9 mouse cellular contexts compared by ENCODE assay signal in the genomic region with DNA sequence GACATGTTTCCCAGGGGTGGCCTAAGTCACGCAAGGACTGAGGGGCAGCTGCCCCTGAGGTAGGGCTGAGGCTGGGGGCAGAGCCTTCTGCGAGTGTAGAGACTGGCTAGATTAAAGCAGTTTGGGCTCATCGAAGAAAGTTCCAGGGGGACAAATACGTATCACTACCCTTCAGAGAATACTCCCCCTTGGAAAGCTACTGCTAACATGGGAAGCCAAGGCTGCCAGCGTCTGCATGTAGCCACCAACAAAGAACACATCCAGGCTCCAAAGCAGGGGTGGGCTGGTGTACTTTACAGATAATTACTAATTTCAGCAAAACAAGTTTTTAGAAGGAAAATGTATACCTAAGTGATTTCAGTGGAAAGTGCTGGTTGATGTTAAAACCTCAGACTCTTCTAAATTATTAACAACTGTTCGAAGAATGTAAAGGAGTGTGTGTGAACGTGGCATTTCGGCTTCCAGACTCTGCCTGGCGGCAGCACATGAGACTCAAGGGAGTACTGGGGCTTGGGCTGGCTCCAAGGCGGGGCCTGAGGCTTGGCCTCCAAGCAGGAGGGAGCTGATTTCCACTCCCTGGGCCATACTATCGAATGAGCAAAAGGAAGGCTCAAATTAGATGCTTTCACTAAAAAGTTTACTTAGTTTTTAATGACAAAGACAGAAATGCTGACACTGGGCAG. TPM values are rescaled to one million over a fixed set of nuclear protein-coding genes. Genes with fewer than 3 reads are reported as not detected.
A peak's percentile ranks its signal among the peaks of the same experiment; 100 is the strongest.
DNase-seq lines count a peak whose midpoint lies in the region; ATAC-seq and TF ChIP-seq lines count a peak whose summit lies in the region.
"Had no signal": no experiment of that assay in that cellular context is flagged by ENCODE, and none has a peak within 500 bp of the region (broad histone marks: within the 10 kb centered on the region; RNA-seq: fewer than 3 reads in every experiment).

No protein-coding gene starts in this region.

- peaks cover 32% of the 10 kb centered on the region for H3K36me3 ChIP-seq in embryonic facial prominence, embryonic 13.5 days
- H3K36me3 ChIP-seq in midbrain, embryonic 16.5 days (ENCODE audit: control insufficient read depth, insufficient read depth, low read length): peaks cover 18% of the 10 kb centered on the region

- peak overlapping the region; percentile 51; the same call in 1 of the 2 replicates for H3K9ac ChIP-seq in embryonic facial prominence, embryonic 13.5 days
- no peak overlapping the region for H3K9ac ChIP-seq in midbrain, embryonic 16.5 days (ENCODE audit: low read depth, low read length)

- intact Hi-C loops in left cerebral cortex, adult 2 months (cut with DNase I): no loop called here
- intact Hi-C loops in left cerebral cortex, postnatal 14 days (cut with DNase I): no loop called here
- intact Hi-C loops in heart, postnatal 14 days (cut with DNase I): loop anchor here (5.0 kb wide), 1 partner anchor 176 kb away; no protein-coding TSS in a partner anchor

- H3K9me3 ChIP-seq in embryonic facial prominence, embryonic 13.5 days: no peaks in the 10 kb centered on the region
- H3K9me3 ChIP-seq in midbrain, embryonic 16.5 days (replicated peaks; ENCODE audit: control insufficient read depth, low read length, poor library complexity, severe bottlenecking): no peaks in the 10 kb centered on the region

- H3K27me3 ChIP-seq in embryonic facial prominence, embryonic 13.5 days: no peaks in the 10 kb centered on the region
- no peaks in the 10 kb centered on the region for H3K27me3 ChIP-seq in midbrain, embryonic 16.5 days (ENCODE audit: control insufficient read depth, insufficient read depth, low read depth, low read length)

- H3K4me1 ChIP-seq in embryonic facial prominence, embryonic 13.5 days: peaks cover 29% of the 10 kb centered on the region
- no peaks in the 10 kb centered on the region for H3K4me1 ChIP-seq in midbrain, embryonic 16.5 days (ENCODE audit: control insufficient read depth, insufficient read depth, low read length)

- peak; percentile 86 for ATAC-seq in embryonic facial prominence, embryonic 13.5 days (ENCODE audit: insufficient number of reproducible peaks, insufficient read depth, low FRiP score, low TSS enrichment, low read depth)
- no peak for ATAC-seq in cerebellum, adult (ENCODE audit: insufficient number of reproducible peaks, low FRiP score, low TSS enrichment)
- ATAC-seq in midbrain, embryonic 16.5 days: no peak

- TF ChIP-seq CTCF in left cerebral cortex, adult 2 months (IDR thresholded peaks at IDR 0.05): no peak

- peak overlapping the region; percentile 14; the same call in 1 of the 2 replicates for H3K4me2 ChIP-seq in embryonic facial prominence, embryonic 13.5 days
- no peak overlapping the region for H3K4me2 ChIP-seq in midbrain, embryonic 16.5 days (ENCODE audit: low read length)

- 20% methylated on average over 11 of the region's 11 CpGs for whole genome bisulfite sequencing in embryonic facial prominence, embryonic 13.5 days
- whole genome bisulfite sequencing in midbrain, embryonic 16.5 days: 79% methylated on average over 11 of the region's 11 CpGs

- H3K4me3 ChIP-seq in left cerebral cortex, adult 2 months: no peak overlapping the region
- no peak overlapping the region for H3K4me3 ChIP-seq in embryonic facial prominence, embryonic 13.5 days
- no peak overlapping the region for H3K4me3 ChIP-seq in midbrain, embryonic 16.5 days (ENCODE audit: low read depth, low read length)

- no peak for DNase-seq in left cerebral cortex, adult 2 months (ENCODE audit: extremely low spot score in 1 of 2, low spot score in 2 of 2)
- DNase-seq in left cerebral cortex, postnatal 14 days (ENCODE audit: low spot score in 2 of 2): no peak
- peak; percentile 75 to 82 for DNase-seq in heart, postnatal 14 days
- DNase-seq in ovary, postnatal 14 days (ENCODE audit: low spot score): peak; percentile 61
- DNase-seq in layer of hippocampus, adult 9-11 months: no peak
- DNase-seq: cerebellum, adult 18-20 months had no signal

- H3K27ac ChIP-seq in left cerebral cortex, adult 2 months: 0 out of 2 replicates have a peak overlapping the region, but pooled peaks have one; percentile 13
- peak overlapping the region; percentile 97 for H3K27ac ChIP-seq in embryonic facial prominence, embryonic 13.5 days
- H3K27ac ChIP-seq in midbrain, embryonic 16.5 days (ENCODE audit: low read length): no peak overlapping the region

RNA-seq across cellular contexts. Expression of gene Tes3-ps, which starts 26.6 kb away (rescaled TPM):
- 1 to 10 TPM; 1.5 to 2.1 TPM for total RNA-seq in left cerebral cortex, adult 2 months (2021)
- 1 to 10 TPM; 1.3 to 2.4 TPM for total RNA-seq in left cerebral cortex, postnatal 14 days (2021)
- 1.4 and 2.7 TPM in 2 replicates for polyA plus RNA-seq in embryonic facial prominence, embryonic 13.5 days (2015; fragmentation: Nextera tagmentation; extraction: Ambion mirVana)
- 1 to 10 TPM; 1.2 to 1.4 TPM for total RNA-seq in heart, postnatal 14 days (2021)
- 0.53 and 0.55 TPM in 2 replicates for polyA plus RNA-seq in midbrain, embryonic 16.5 days (2015; fragmentation: Nextera tagmentation; extraction: Ambion mirVana)

RNA-seq across cellular contexts. Expression of gene Ecm2, which starts 38.1 kb away (rescaled TPM):
- 1 to 10 TPM; 2.2 to 2.4 TPM for total RNA-seq in left cerebral cortex, adult 2 months (2021)
- 1 to 10 TPM; 2.0 to 2.4 TPM for total RNA-seq in left cerebral cortex, postnatal 14 days (2021)
- 1.3 and 1.4 TPM in 2 replicates for polyA plus RNA-seq in embryonic facial prominence, embryonic 13.5 days (2015; fragmentation: Nextera tagmentation; extraction: Ambion mirVana)
- total RNA-seq in heart, postnatal 14 days (2021): 10 to 100 TPM; 16.4 to 19.1 TPM
- 1.8 and 1.9 TPM in 2 replicates for polyA plus RNA-seq in midbrain, embryonic 16.5 days (2015; fragmentation: Nextera tagmentation; extraction: Ambion mirVana)

RNA-seq across cellular contexts. Expression of gene Ippk, which starts 45.5 kb away (rescaled TPM):
- 10 to 100 TPM; 17.7 to 18.0 TPM for total RNA-seq in left cerebral cortex, adult 2 months (2021)
- total RNA-seq in left cerebral cortex, postnatal 14 days (2021): 10 to 100 TPM; 12.8 to 14.2 TPM
- 13.7 and 14.4 TPM in 2 replicates for polyA plus RNA-seq in embryonic facial prominence, embryonic 13.5 days (2015; fragmentation: Nextera tagmentation; extraction: Ambion mirVana)
- total RNA-seq in heart, postnatal 14 days (2021): 1 to 10 TPM; 7.1 to 7.4 TPM
- polyA plus RNA-seq in midbrain, embryonic 16.5 days (2015; fragmentation: Nextera tagmentation; extraction: Ambion mirVana): 13.2 and 14.1 TPM in 2 replicates

Comparison
In these comparisons a context has a peak if more than half of its experiments do, and no peak if none do; other contexts are left out.
1. DNase-seq: peak in heart, postnatal 14 days (2 of 2) and ovary, postnatal 14 days (single experiment); none in left cerebral cortex, adult 2 months (0 of 2), left cerebral cortex, postnatal 14 days (0 of 2) and layer of hippocampus, adult 9-11 months (single experiment).
2. RNA of gene Ecm2, which starts 38.1 kb away (total RNA-seq): 16.4 to 19.1 TPM in heart, postnatal 14 days; 2.2 to 2.4 TPM in left cerebral cortex, adult 2 months and 2.0 to 2.4 TPM in left cerebral cortex, postnatal 14 days; every median in the first group is over 4 times any median in the second.